Mouse (Mus musculus): ENCODE measurements around the gene Wdr4. TPM values are rescaled to one million over a fixed set of nuclear protein-coding genes. Genes with fewer than 3 reads are reported as not detected.

Gene Wdr4
- polyA plus RNA-seq, 1 experiment, result 56.1 TPM

- no peak for TF ChIP-seq GATA1 (IDR thresholded peaks at IDR 0.05; ENCODE audit: low read length)
These were observed 23.8 kb upstream of the Wdr4 start for GRCm38 (mm10) chr17:31543574-31543973.

- TF ChIP-seq GATA1 (IDR thresholded peaks at IDR 0.05; ENCODE audit: low read length), result no peak
These were observed 21.7 kb upstream of the Wdr4 start for GRCm38 (mm10) chr17:31541460-31541831.

- TF ChIP-seq GATA1 (IDR thresholded peaks at IDR 0.05; ENCODE audit: low read length), result no peak
These were observed 21.2 kb upstream of the Wdr4 start for GRCm38 (mm10) chr17:31540809-31541459.

- TF ChIP-seq GATA1 (IDR thresholded peaks at IDR 0.05; ENCODE audit: low read length), result no peak
These were observed 20.3 kb upstream of the Wdr4 start for GRCm38 (mm10) chr17:31540101-31540500.

- no peak for TF ChIP-seq GATA1 (IDR thresholded peaks at IDR 0.05; ENCODE audit: low read length)
These were observed 16.3 kb upstream of the Wdr4 start for GRCm38 (mm10) chr17:31535871-31536629.

- no peak for TF ChIP-seq GATA1 (IDR thresholded peaks at IDR 0.05; ENCODE audit: low read length)
These were observed 15.6 kb upstream of the Wdr4 start for GRCm38 (mm10) chr17:31535358-31535757.

- no peak for TF ChIP-seq GATA1 (IDR thresholded peaks at IDR 0.05; ENCODE audit: low read length)
These were observed 11.8 kb upstream of the Wdr4 start for GRCm38 (mm10) chr17:31531441-31532158.

- no peak for TF ChIP-seq GATA1 (IDR thresholded peaks at IDR 0.05; ENCODE audit: low read length)
These were observed 9.5 kb upstream of the Wdr4 start for GRCm38 (mm10) chr17:31529314-31529713.

- TF ChIP-seq GATA1 (IDR thresholded peaks at IDR 0.05; ENCODE audit: low read length), result no peak
These were observed 6.0 kb upstream of the Wdr4 start for GRCm38 (mm10) chr17:31525816-31526215.

GRCm38 (mm10) chr17:31525114-31525513, 5.3 kb upstream of the Wdr4 start:
- no peak for TF ChIP-seq GATA1 (IDR thresholded peaks at IDR 0.05; ENCODE audit: low read length)

- TF ChIP-seq GATA1 (IDR thresholded peaks at IDR 0.05; ENCODE audit: low read length), result no peak
These were observed 2.2 kb upstream of the Wdr4 start for GRCm38 (mm10) chr17:31521948-31522347.

- no peak for TF ChIP-seq GATA1 (IDR thresholded peaks at IDR 0.05; ENCODE audit: low read length)
These were observed 1.1 kb upstream of the Wdr4 start for GRCm38 (mm10) chr17:31520895-31521294.

- TF ChIP-seq GATA1 (IDR thresholded peaks at IDR 0.05; ENCODE audit: low read length), result no peak
These were observed 335 bp downstream of the Wdr4 start for GRCm38 (mm10) chr17:31519344-31519945.

- no peak for TF ChIP-seq GATA1 (IDR thresholded peaks at IDR 0.05; ENCODE audit: low read length)
These were observed 5.1 kb downstream of the Wdr4 start for GRCm38 (mm10) chr17:31514696-31515095.

GRCm38 (mm10) chr17:31512593-31512992, 7.2 kb downstream of the Wdr4 start:
- TF ChIP-seq GATA1 (IDR thresholded peaks at IDR 0.05; ENCODE audit: low read length), result no peak
